Mouse (Mus musculus) cerebellum, postnatal 10 days (tissue): ENCODE results near the gene Klhdc10.
"Not testable (repeated sequence)": the region's sequence is repeated elsewhere in the genome, so short reads cannot be mapped to it uniquely, and the experiment has no call there.

Source experiments
- DNase-seq, 2 experiments: peaks; one replicate each; pipeline ENCODE4 v3.0.0; 2021; ENCODE audit warnings: mixed read lengths in 2 of 2

Gene Klhdc10

GRCm38 (mm10) chr6:30401308-30402015, at the start of gene Klhdc10:
Gene Klhdc10 (plus strand): TSS chr6:30401868.
- DNase-seq: peak; percentile 99 to 100

- no peak for DNase-seq
These were observed 48.9 kb upstream of the Klhdc10 start for GRCm38 (mm10) chr6:30352762-30353161.

GRCm38 (mm10) chr6:30353661-30354060, 48.0 kb upstream of the Klhdc10 start:
- no peak for DNase-seq

- DNase-seq: no peak
These were observed 46.9 kb upstream of the Klhdc10 start for GRCm38 (mm10) chr6:30354760-30355159.

GRCm38 (mm10) chr6:30355701-30356100, 46.0 kb upstream of the Klhdc10 start:
- peak; percentile 61 to 78 for DNase-seq

GRCm38 (mm10) chr6:30356161-30356560, 45.5 kb upstream of the Klhdc10 start:
- DNase-seq: peak; percentile 52 to 63

- DNase-seq: peak; percentile 26
These were observed 45.0 kb upstream of the Klhdc10 start for GRCm38 (mm10) chr6:30356680-30357079.

GRCm38 (mm10) chr6:30357561-30358177, 44.0 kb upstream of the Klhdc10 start:
- peak; percentile 90 to 92 for DNase-seq

- DNase-seq: no peak
These were observed 41.7 kb upstream of the Klhdc10 start for GRCm38 (mm10) chr6:30359762-30360509.

GRCm38 (mm10) chr6:30363808-30364207, 37.9 kb upstream of the Klhdc10 start:
- DNase-seq: no peak

- DNase-seq: no peak
These were observed 32.4 kb upstream of the Klhdc10 start for GRCm38 (mm10) chr6:30369291-30369690.

- no peak for DNase-seq
These were observed 28.9 kb upstream of the Klhdc10 start for GRCm38 (mm10) chr6:30372627-30373369.

GRCm38 (mm10) chr6:30374731-30375510, 26.7 kb upstream of the Klhdc10 start:
- peak; percentile 24 to 28 for DNase-seq

- DNase-seq: peak; percentile 61
These were observed 25.9 kb upstream of the Klhdc10 start for GRCm38 (mm10) chr6:30375791-30376190.

- peak; percentile 30 to 47 for DNase-seq
These were observed 20.6 kb upstream of the Klhdc10 start for GRCm38 (mm10) chr6:30381116-30381515.

GRCm38 (mm10) chr6:30390271-30390670, 11.4 kb upstream of the Klhdc10 start:
- DNase-seq: not testable (repeated sequence)

- peak; percentile 83 to 85 for DNase-seq
These were observed 10.7 kb upstream of the Klhdc10 start, which contains the start of gene Zc3hc1 for GRCm38 (mm10) chr6:30390714-30391697. Gene Zc3hc1 (minus strand): TSS chr6:30391028.

GRCm38 (mm10) chr6:30391996-30392395, 9.7 kb upstream of the Klhdc10 start:
- DNase-seq: no peak

GRCm38 (mm10) chr6:30400146-30400545, 1.5 kb upstream of the Klhdc10 start:
- DNase-seq: no peak

GRCm38 (mm10) chr6:30400716-30401115, 952 bp upstream of the Klhdc10 start:
- DNase-seq: peak in 1 of 2 experiments; percentile 14

GRCm38 (mm10) chr6:30402091-30402491, 423 bp downstream of the Klhdc10 start:
- DNase-seq: no peak
